ENCODE assay signal across 31 mouse cellular contexts in the genomic region with DNA sequence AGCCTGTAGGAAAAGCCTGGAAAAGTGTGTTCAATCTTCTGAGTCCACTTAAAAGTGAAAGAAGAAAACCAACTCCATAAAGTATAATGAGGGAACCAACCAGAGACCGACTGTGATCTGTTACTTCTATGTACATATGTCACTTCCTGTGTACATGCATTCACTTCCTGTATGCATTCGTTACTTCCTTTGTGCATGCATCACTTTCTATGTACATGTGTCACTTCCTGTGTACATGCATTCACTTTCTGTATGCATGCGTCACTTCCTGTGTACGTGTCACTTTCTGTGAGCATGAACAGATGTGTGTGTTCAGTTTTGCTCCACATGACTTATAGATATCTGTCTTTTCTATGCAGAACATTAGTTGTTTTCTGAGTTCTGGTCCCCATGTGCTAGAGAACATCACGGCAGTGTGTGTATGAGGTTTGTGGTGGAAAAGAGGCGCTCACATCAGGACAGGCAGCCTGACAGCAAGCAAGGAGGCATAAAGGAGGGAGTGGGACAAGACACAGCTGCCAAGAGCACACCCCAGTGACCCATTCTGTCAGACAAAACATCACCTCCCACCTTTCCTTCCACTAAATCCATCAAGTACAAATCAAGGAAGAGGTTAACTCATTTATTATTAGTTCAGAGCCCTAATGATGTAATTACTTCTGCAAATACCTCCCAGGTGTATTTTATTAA. TPM values are rescaled to one million over a fixed set of nuclear protein-coding genes. Genes with fewer than 3 reads are reported as not detected.
DNase-seq lines count a peak whose midpoint lies in the region; ATAC-seq lines count a peak whose summit lies in the region.
"Had no signal": no experiment of that assay in that cellular context is flagged by ENCODE, and none has a peak within 500 bp of the region (broad histone marks: within the 10 kb centered on the region; RNA-seq: fewer than 3 reads in every experiment).

No protein-coding gene starts in this region.

- DNase-seq in kidney, adult 9 months = no peak
- DNase-seq in CD4-positive helper T cell, adult 2 months (ENCODE audit: low read depth, low spot score) = peak; percentile 2
- DNase-seq in naive thymus-derived CD4-positive, alpha-beta T cell, adult 2 months (ENCODE audit: low read depth) = peak; percentile 1
- DNase-seq in ovary, postnatal 14 days (ENCODE audit: low spot score) = no peak
- no peak for DNase-seq in cerebellum, adult 9-10 months
- DNase-seq: adrenal gland, postnatal 36 days; cerebellum, adult 9-11 months; gastrocnemius, postnatal 25 days; kidney, postnatal 4 days; layer of hippocampus, adult 9-11 months; lung, adult 18-20 months had no signal

- no peaks in the 10 kb centered on the region for H3K9me3 ChIP-seq in kidney, embryonic 16.5 days (ENCODE audit: low read length)
- H3K9me3 ChIP-seq: limb, embryonic 13.5 days; liver, embryonic 12.5 days had no signal

- no peaks in the 10 kb centered on the region for H3K36me3 ChIP-seq in kidney, embryonic 16.5 days (ENCODE audit: insufficient read depth, low read length)
- H3K36me3 ChIP-seq: limb, embryonic 13.5 days; liver, embryonic 12.5 days had no signal

- H3K4me3 ChIP-seq in kidney, embryonic 16.5 days (ENCODE audit: low read length) = no peak overlapping the region
- H3K4me3 ChIP-seq: limb, embryonic 13.5 days; liver, embryonic 12.5 days had no signal

- no peak overlapping the region for H3K9ac ChIP-seq in kidney, embryonic 16.5 days (replicated peaks; ENCODE audit: low read length)
- H3K9ac ChIP-seq: limb, embryonic 13.5 days; liver, embryonic 12.5 days had no signal

- ATAC-seq in kidney, embryonic 16.5 days (ENCODE audit: low FRiP score, low TSS enrichment) = peak; percentile 66; the same call in 1 of the 2 replicates
- ATAC-seq in granulocyte monocyte progenitor cell, adult 5-6 weeks (replicated peaks; ENCODE audit: poor library complexity, severe bottlenecking) = peak; percentile 56
- ATAC-seq: hindbrain, postnatal 0 days; intestine, postnatal 0 days; liver, embryonic 12.5 days had no signal

- 52% methylated on average over 6 of the region's 6 CpGs for WGBS in kidney, embryonic 16.5 days

- H3K27me3 ChIP-seq in kidney, embryonic 16.5 days (ENCODE audit: insufficient read depth, low read length) = no peaks in the 10 kb centered on the region
- H3K27me3 ChIP-seq: limb, embryonic 13.5 days; liver, embryonic 12.5 days had no signal

- no peak overlapping the region for H3K4me2 ChIP-seq in kidney, embryonic 16.5 days (replicated peaks; ENCODE audit: low read depth, low read length)
- H3K4me2 ChIP-seq: limb, embryonic 13.5 days; liver, embryonic 12.5 days; midbrain, embryonic 11.5 days had no signal

- no peak overlapping the region for H3K27ac ChIP-seq in kidney, embryonic 16.5 days (ENCODE audit: low read length)
- H3K27ac ChIP-seq: hindbrain, postnatal 0 days; limb, embryonic 13.5 days; liver, embryonic 12.5 days had no signal

- H3K4me1 ChIP-seq in kidney, embryonic 16.5 days (ENCODE audit: insufficient read depth, low read length) = peaks cover 13% of the 10 kb centered on the region
- H3K4me1 ChIP-seq: liver, embryonic 12.5 days had no signal

RNA-seq across cellular contexts. Expression of a gene that starts 4.8 kb away (rescaled TPM):
- polyA plus RNA-seq in kidney, embryonic 16.5 days (2015; fragmentation: Nextera tagmentation; extraction: Ambion mirVana) = not detected in 2 replicates
- not detected in 2 replicates for total RNA-seq in granulocyte monocyte progenitor cell, adult 5-6 weeks (2014; fragmentation: Nextera tagmentation)
- not detected in 2 replicates for total RNA-seq in granulocyte monocyte progenitor cell, adult 5-6 weeks (2017)
- total RNA-seq: adrenal gland, adult 18-20 months; adrenal gland, postnatal 36 days; gastrocnemius, postnatal 25 days; heart, adult 8-10 months; hematopoietic stem cell, adult 5-6 weeks; hindbrain, postnatal 0 days; left cerebral cortex, adult 18-20 months; left cerebral cortex, postnatal 25 days; midbrain, postnatal 0 days; neutrophil, adult 5-6 weeks had no signal
- polyA plus RNA-seq: C2C12; cortical plate, adult 2 months; embryonic facial prominence, embryonic 11.5 days; forebrain, embryonic 11.5 days; heart, embryonic 16.5 days; hindbrain, postnatal 0 days; intestine, postnatal 0 days; limb, embryonic 13.5 days; liver, embryonic 12.5 days; midbrain, embryonic 11.5 days; small intestine, adult 2 months had no signal

RNA-seq across cellular contexts. Expression of a gene that starts 5.4 kb away (rescaled TPM):
- polyA plus RNA-seq in kidney, embryonic 16.5 days (2015; fragmentation: Nextera tagmentation; extraction: Ambion mirVana) = 0.26 TPM in 1 of 2 replicates, not detected in the other
- not detected in 2 replicates for total RNA-seq in granulocyte monocyte progenitor cell, adult 5-6 weeks (2014; fragmentation: Nextera tagmentation)
- not detected in 2 replicates for total RNA-seq in granulocyte monocyte progenitor cell, adult 5-6 weeks (2017)
- total RNA-seq: adrenal gland, adult 18-20 months; adrenal gland, postnatal 36 days; gastrocnemius, postnatal 25 days; heart, adult 8-10 months; hematopoietic stem cell, adult 5-6 weeks; hindbrain, postnatal 0 days; left cerebral cortex, adult 18-20 months; left cerebral cortex, postnatal 25 days; midbrain, postnatal 0 days; neutrophil, adult 5-6 weeks had no signal
- polyA plus RNA-seq: C2C12; cortical plate, adult 2 months; embryonic facial prominence, embryonic 11.5 days; forebrain, embryonic 11.5 days; heart, embryonic 16.5 days; hindbrain, postnatal 0 days; intestine, postnatal 0 days; limb, embryonic 13.5 days; liver, embryonic 12.5 days; midbrain, embryonic 11.5 days; midbrain, postnatal 0 days; small intestine, adult 2 months had no signal

RNA-seq across cellular contexts. Expression of a gene that starts 15.7 kb away (rescaled TPM):
- not detected in 2 replicates for polyA plus RNA-seq in kidney, embryonic 16.5 days (2015; fragmentation: Nextera tagmentation; extraction: Ambion mirVana)
- not detected in 2 replicates for total RNA-seq in granulocyte monocyte progenitor cell, adult 5-6 weeks (2014; fragmentation: Nextera tagmentation)
- not detected in 2 replicates for total RNA-seq in granulocyte monocyte progenitor cell, adult 5-6 weeks (2017)
- total RNA-seq: adrenal gland, adult 18-20 months; adrenal gland, postnatal 36 days; gastrocnemius, postnatal 25 days; heart, adult 8-10 months; hematopoietic stem cell, adult 5-6 weeks; left cerebral cortex, adult 18-20 months; left cerebral cortex, postnatal 25 days; midbrain, postnatal 0 days; neutrophil, adult 5-6 weeks had no signal
- polyA plus RNA-seq: C2C12; cortical plate, adult 2 months; embryonic facial prominence, embryonic 11.5 days; forebrain, embryonic 11.5 days; heart, embryonic 16.5 days; hindbrain, postnatal 0 days; intestine, postnatal 0 days; limb, embryonic 13.5 days; liver, embryonic 12.5 days; midbrain, embryonic 11.5 days; midbrain, postnatal 0 days; small intestine, adult 2 months had no signal

RNA-seq across cellular contexts. Expression of a gene that starts 20.4 kb away (rescaled TPM):
- not detected in 2 replicates for polyA plus RNA-seq in kidney, embryonic 16.5 days (2015; fragmentation: Nextera tagmentation; extraction: Ambion mirVana)
- not detected in 2 replicates for total RNA-seq in granulocyte monocyte progenitor cell, adult 5-6 weeks (2014; fragmentation: Nextera tagmentation)
- not detected in 2 replicates for total RNA-seq in granulocyte monocyte progenitor cell, adult 5-6 weeks (2017)
- total RNA-seq: adrenal gland, adult 18-20 months; adrenal gland, postnatal 36 days; gastrocnemius, postnatal 25 days; heart, adult 8-10 months; hematopoietic stem cell, adult 5-6 weeks; hindbrain, postnatal 0 days; left cerebral cortex, adult 18-20 months; left cerebral cortex, postnatal 25 days; midbrain, postnatal 0 days; neutrophil, adult 5-6 weeks had no signal
- polyA plus RNA-seq: C2C12; cortical plate, adult 2 months; embryonic facial prominence, embryonic 11.5 days; forebrain, embryonic 11.5 days; heart, embryonic 16.5 days; hindbrain, postnatal 0 days; intestine, postnatal 0 days; limb, embryonic 13.5 days; liver, embryonic 12.5 days; midbrain, embryonic 11.5 days; midbrain, postnatal 0 days; small intestine, adult 2 months had no signal

RNA-seq across cellular contexts. Expression of a gene that starts 26.7 kb away (rescaled TPM):
- not detected in 2 replicates for polyA plus RNA-seq in kidney, embryonic 16.5 days (2015; fragmentation: Nextera tagmentation; extraction: Ambion mirVana)
- not detected in 2 replicates for total RNA-seq in granulocyte monocyte progenitor cell, adult 5-6 weeks (2014; fragmentation: Nextera tagmentation)
- not detected in 2 replicates for total RNA-seq in granulocyte monocyte progenitor cell, adult 5-6 weeks (2017)
- total RNA-seq: adrenal gland, adult 18-20 months; adrenal gland, postnatal 36 days; gastrocnemius, postnatal 25 days; heart, adult 8-10 months; hematopoietic stem cell, adult 5-6 weeks; hindbrain, postnatal 0 days; left cerebral cortex, adult 18-20 months; left cerebral cortex, postnatal 25 days; midbrain, postnatal 0 days; neutrophil, adult 5-6 weeks had no signal
- polyA plus RNA-seq: C2C12; cortical plate, adult 2 months; embryonic facial prominence, embryonic 11.5 days; forebrain, embryonic 11.5 days; heart, embryonic 16.5 days; intestine, postnatal 0 days; limb, embryonic 13.5 days; liver, embryonic 12.5 days; midbrain, embryonic 11.5 days; midbrain, postnatal 0 days; small intestine, adult 2 months had no signal

Comparison
In these comparisons a context has a peak if more than half of its experiments do, and no peak if none do; other contexts are left out.
1. DNase-seq: peak in CD4-positive helper T cell, adult 2 months (single experiment) and naive thymus-derived CD4-positive, alpha-beta T cell, adult 2 months (single experiment); none in kidney, adult 9 months (single experiment), ovary, postnatal 14 days (single experiment) and cerebellum, adult 9-10 months (single experiment).